Mouse (Mus musculus): ENCODE measurements around the gene Rora. TPM values are rescaled to one million over a fixed set of nuclear protein-coding genes. Genes with fewer than 3 reads are reported as not detected.

Gene Rora
- polyA plus RNA-seq, 1 experiment from 2014 or later = 3.8 TPM

DNA sequence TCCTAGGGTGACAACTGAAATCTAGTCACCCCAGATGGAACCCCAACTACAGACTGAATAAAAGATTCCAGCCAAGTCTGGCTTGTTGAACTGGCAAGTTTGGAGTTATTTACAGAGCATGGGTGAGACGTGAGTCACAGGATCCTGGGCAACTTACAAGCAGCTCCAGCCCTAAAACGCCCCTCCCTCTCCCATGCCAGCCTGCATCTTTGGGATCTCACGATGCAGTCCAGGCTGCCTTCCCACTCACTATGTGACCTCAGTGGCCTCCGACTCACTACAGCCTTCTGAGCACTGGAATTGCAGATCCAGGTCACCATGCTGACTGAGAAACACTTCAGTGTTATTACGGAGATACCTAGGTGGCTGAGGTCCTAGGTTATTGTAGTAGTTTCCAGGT, 129.0 kb downstream of the Rora start:
- no peak for DNase-seq (ENCODE audit: low spot score)
- WGBS = 81% methylated on average over 5 of the region's 5 CpGs
- no peaks in the 10 kb centered on the region for H3K27me3 ChIP-seq (ENCODE audit: low read depth, poor library complexity, severe bottlenecking)
- H3K36me3 ChIP-seq = no peaks in the 10 kb centered on the region
- H3K4me3 ChIP-seq = no peak overlapping the region
- no peaks in the 10 kb centered on the region for H3K9me3 ChIP-seq (replicated peaks)
- no peak overlapping the region for H3K27ac ChIP-seq
- H3K4me1 ChIP-seq = peaks cover 21% of the 10 kb centered on the region

DNA sequence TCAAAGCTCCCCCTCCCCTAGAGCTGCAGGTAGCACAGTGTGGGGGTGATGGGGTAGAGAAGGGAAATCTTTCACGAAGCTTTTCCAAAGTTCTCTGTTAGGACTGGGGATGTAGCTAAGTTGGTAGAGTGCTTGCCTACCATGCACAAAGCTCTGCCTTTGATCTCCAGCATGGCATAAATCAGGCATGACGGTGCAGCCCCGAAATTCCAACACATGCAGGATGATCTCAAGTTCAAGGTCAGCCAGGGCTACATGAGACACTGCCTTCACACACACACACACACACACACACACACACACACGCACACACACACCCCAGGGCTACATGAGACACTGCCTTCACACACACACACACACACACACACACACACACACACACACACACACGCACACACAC, 129.7 kb downstream of the Rora start:
- Histone ChIP-seq H3K4me3 (no peak overlapping the region), H3K4me1 (peaks cover 21% of the 10 kb centered on the region), H3K9me3 (replicated peaks) (no peaks in the 10 kb centered on the region), H3K36me3 (no peaks in the 10 kb centered on the region), H3K27ac (no peak overlapping the region), H3K27me3 (ENCODE audit: low read depth, poor library complexity, severe bottlenecking) (no peaks in the 10 kb centered on the region)
- 77% methylated on average over 5 of the region's 5 CpGs for WGBS
- no peak for DNase-seq (ENCODE audit: low spot score)

DNA sequence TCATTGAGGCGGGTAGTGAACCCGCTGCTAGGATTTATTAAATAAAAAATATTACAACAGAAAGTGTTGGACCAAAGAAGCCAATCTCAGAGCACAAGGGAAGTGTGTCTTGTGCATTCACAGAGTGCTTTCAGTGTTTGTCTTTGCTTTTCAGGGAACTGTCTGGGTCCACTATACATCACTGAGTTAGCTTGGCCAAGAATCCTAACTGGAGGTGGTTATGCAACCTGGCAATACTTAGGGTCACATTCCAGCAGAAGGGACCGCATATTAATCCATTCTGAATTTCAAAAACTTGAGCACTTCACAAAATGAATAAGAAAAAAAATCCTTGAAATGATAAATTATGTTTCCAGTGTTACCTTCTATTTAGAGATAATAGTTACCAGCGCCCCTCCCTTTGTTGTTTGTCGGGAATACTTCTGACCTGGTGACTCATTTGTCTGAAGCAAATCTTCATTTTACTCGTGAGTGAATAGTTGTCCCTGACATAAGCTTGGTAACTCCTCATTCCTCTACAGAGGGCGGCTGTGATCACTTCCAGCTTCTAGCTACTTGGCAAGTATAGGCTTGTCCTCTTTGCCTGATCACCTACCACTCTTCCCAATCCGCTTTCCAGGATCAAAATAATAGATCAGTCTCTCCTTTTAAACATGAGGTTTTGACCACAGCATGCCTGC, 133.2 kb downstream of the Rora start:
- H3K4me1 ChIP-seq = peaks cover 31% of the 10 kb centered on the region
- no peak overlapping the region for H3K4me3 ChIP-seq
- H3K27ac ChIP-seq = no peak overlapping the region
- no peak for DNase-seq (ENCODE audit: low spot score)
- H3K36me3 ChIP-seq = no peaks in the 10 kb centered on the region
- H3K9me3 ChIP-seq (replicated peaks) = no peaks in the 10 kb centered on the region
- WGBS = 81% methylated on average over 8 of the region's 8 CpGs
- no peaks in the 10 kb centered on the region for H3K27me3 ChIP-seq (ENCODE audit: low read depth, poor library complexity, severe bottlenecking)

- WGBS = 96% methylated on average over 2 of the region's 2 CpGs
Measured at GRCm38 (mm10) chr9:68787665-68788064, 134.1 kb downstream of the Rora start.

DNA sequence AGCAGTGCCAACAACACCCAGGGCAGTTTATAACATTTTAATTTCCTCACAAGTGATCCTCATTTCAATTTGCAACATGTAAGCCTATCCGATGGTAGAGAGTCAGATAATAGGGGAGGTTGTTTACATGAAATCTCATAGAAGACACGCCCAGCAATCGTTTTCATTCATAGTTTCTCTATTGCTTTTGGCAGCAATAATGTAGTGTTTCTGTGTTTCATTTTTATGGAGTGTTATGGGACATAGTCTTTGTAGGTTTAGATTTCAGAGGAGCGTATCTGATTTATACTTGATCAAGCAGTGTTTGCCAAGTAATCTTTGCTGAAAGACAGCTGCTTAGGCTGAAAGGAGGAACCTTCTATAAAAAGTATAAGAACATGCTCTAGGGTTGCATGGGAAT, 137.3 kb downstream of the Rora start:
- Histone ChIP-seq H3K4me1 (peaks cover 43% of the 10 kb centered on the region), H3K27me3 (ENCODE audit: low read depth, poor library complexity, severe bottlenecking) (peaks cover 7% of the 10 kb centered on the region; the same call in 1 of the 2 replicates), H3K4me3 (no peak overlapping the region), H3K36me3 (no peaks in the 10 kb centered on the region), H3K27ac (no peak overlapping the region), H3K9me3 (replicated peaks) (no peaks in the 10 kb centered on the region)
- no peak for DNase-seq (ENCODE audit: low spot score)
- 90% methylated on average over 4 of the region's 4 CpGs for WGBS

More at GRCm38 (mm10) chr9:68787665-68788064, 134.1 kb downstream of the Rora start:
- H3K27me3 ChIP-seq (ENCODE audit: low read depth, poor library complexity, severe bottlenecking) = no peaks in the 10 kb centered on the region
- no peak for DNase-seq (ENCODE audit: low spot score)
- no peak overlapping the region for H3K27ac ChIP-seq
- no peak overlapping the region for H3K4me3 ChIP-seq
- no peaks in the 10 kb centered on the region for H3K9me3 ChIP-seq (replicated peaks)
- no peaks in the 10 kb centered on the region for H3K36me3 ChIP-seq
- peaks cover 35% of the 10 kb centered on the region for H3K4me1 ChIP-seq

GRCm38 (mm10) chr9:68791982-68792540, 138.5 kb downstream of the Rora start:
- WGBS = 66% methylated on average over 16 of the region's 16 CpGs
- Histone ChIP-seq H3K4me1 (peaks cover 50% of the 10 kb centered on the region), H3K27me3 (ENCODE audit: low read depth, poor library complexity, severe bottlenecking) (peaks cover 7% of the 10 kb centered on the region; the same call in 1 of the 2 replicates), H3K36me3 (no peaks in the 10 kb centered on the region), H3K9me3 (replicated peaks) (no peaks in the 10 kb centered on the region), H3K4me3 (no peak overlapping the region), H3K27ac (peak overlapping the region; percentile 22)
- DNase-seq (ENCODE audit: low spot score) = peak; percentile 45

DNA sequence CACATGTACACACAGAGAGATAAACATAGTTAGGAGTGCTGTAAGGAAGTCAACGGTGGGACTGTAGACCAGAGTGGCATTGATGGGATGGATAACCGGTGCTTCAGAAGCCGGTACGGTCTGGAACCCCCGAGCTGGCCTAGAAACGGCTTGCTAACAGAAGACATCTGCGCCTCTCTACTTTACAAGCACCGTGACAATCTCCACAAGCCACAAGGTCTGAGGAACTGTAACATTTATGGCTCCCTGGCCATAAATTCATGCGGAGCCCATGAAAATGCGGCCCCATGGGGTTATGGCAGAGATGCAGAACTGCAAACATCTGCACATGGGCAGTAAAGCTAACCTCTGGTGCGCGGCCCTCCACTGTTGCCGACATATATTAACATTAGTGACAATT, 141.7 kb downstream of the Rora start:
- DNase-seq (ENCODE audit: low spot score) = peak; percentile 45
- peak overlapping the region; percentile 46; the same call in 1 of the 2 replicates for H3K27ac ChIP-seq
- no peaks in the 10 kb centered on the region for H3K9me3 ChIP-seq (replicated peaks)
- WGBS = 52% methylated on average over 13 of the region's 13 CpGs
- H3K27me3 ChIP-seq (ENCODE audit: low read depth, poor library complexity, severe bottlenecking) = peaks cover 7% of the 10 kb centered on the region; the same call in 1 of the 2 replicates
- no peaks in the 10 kb centered on the region for H3K36me3 ChIP-seq
- H3K4me3 ChIP-seq = no peak overlapping the region
- H3K4me1 ChIP-seq = peaks cover 55% of the 10 kb centered on the region

GRCm38 (mm10) chr9:68798221-68798620, 144.6 kb downstream of the Rora start:
- WGBS = 92% methylated on average over 4 of the region's 4 CpGs
- H3K4me1 ChIP-seq = peaks cover 33% of the 10 kb centered on the region
- H3K36me3 ChIP-seq = no peaks in the 10 kb centered on the region
- no peaks in the 10 kb centered on the region for H3K9me3 ChIP-seq (replicated peaks)
- no peak for DNase-seq (ENCODE audit: low spot score)
- H3K27ac ChIP-seq = no peak overlapping the region
- H3K4me3 ChIP-seq = no peak overlapping the region
- peaks cover 7% of the 10 kb centered on the region; the same call in 1 of the 2 replicates for H3K27me3 ChIP-seq (ENCODE audit: low read depth, poor library complexity, severe bottlenecking)

DNA sequence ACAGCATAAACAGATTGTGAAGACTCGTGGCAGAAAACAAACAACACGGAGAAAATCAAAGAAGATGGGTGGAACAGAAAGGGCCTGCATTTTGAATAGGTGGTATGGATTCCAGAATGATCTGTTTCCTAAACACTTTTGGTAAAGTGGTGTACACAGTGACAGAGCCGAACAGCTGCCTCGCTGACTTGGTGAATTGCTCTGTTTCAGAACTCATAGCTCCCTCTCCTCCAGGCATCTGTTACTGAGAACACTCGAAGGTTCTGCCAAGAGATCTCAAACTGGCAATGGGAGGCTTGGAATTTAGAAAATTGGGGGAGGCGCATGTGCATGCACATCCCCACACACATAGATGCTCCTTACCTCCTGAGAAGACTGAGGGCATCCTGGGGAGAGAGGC, 145.5 kb downstream of the Rora start:
- Histone ChIP-seq H3K4me1 (peaks cover 34% of the 10 kb centered on the region), H3K4me3 (no peak overlapping the region), H3K27ac (no peak overlapping the region), H3K9me3 (replicated peaks) (no peaks in the 10 kb centered on the region), H3K27me3 (ENCODE audit: low read depth, poor library complexity, severe bottlenecking) (no peaks in the 10 kb centered on the region), H3K36me3 (no peaks in the 10 kb centered on the region)
- DNase-seq (ENCODE audit: low spot score) = no peak
- WGBS = 91% methylated on average over 6 of the region's 6 CpGs

DNA sequence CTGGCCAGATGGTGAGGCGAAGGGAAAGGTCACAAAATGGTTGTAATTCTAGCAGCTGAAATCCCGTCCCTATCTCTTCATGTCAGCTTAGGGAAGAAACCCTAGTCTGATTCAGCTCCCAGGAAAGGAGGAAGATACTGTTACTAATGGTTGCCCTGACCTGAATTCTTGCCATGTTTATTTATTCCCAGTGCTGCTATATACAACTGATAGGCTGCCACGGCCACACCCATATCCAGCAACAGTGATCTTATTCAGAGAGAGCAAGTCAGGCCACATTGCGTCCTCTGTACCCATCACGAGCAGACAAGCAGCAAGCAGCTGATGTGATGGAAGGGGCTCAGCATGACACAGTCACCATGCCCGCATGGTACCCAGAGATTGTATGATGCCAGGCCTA, 150.6 kb downstream of the Rora start:
- WGBS = 37% methylated on average over 6 of the region's 6 CpGs
- no peaks in the 10 kb centered on the region for H3K36me3 ChIP-seq
- H3K27ac ChIP-seq = no peak overlapping the region
- H3K9me3 ChIP-seq (replicated peaks) = no peaks in the 10 kb centered on the region
- H3K4me3 ChIP-seq = no peak overlapping the region
- no peak for DNase-seq (ENCODE audit: low spot score)
- no peaks in the 10 kb centered on the region for H3K27me3 ChIP-seq (ENCODE audit: low read depth, poor library complexity, severe bottlenecking)
- H3K4me1 ChIP-seq = peaks cover 24% of the 10 kb centered on the region

DNA sequence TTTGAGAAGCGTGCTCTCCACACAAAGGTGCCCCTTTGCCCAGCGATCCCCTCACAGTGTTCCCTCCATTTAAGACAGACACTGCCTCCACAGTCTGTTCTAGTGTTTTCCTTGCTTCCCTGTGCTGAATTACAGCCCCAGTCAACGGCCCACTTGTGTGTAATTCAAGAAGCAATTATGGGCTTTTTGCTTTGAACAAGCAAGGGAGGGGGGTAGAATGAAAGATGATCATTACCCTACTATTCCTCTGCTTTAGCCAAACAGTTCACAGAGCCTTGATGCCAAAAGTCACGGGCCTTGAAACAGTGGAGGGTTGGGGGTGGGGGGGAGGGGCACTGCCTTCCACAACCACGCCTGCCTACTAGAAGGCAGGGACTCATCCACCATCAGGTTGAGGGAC, 152.2 kb downstream of the Rora start:
- Histone ChIP-seq H3K4me3 (no peak overlapping the region), H3K4me1 (peaks cover 31% of the 10 kb centered on the region), H3K27ac (peak overlapping the region; percentile 53; the same call in 1 of the 2 replicates), H3K27me3 (ENCODE audit: low read depth, poor library complexity, severe bottlenecking) (no peaks in the 10 kb centered on the region), H3K9me3 (replicated peaks) (no peaks in the 10 kb centered on the region), H3K36me3 (no peaks in the 10 kb centered on the region)
- no peak for DNase-seq (ENCODE audit: low spot score)
- 34% methylated on average over 5 of the region's 5 CpGs for WGBS

DNA sequence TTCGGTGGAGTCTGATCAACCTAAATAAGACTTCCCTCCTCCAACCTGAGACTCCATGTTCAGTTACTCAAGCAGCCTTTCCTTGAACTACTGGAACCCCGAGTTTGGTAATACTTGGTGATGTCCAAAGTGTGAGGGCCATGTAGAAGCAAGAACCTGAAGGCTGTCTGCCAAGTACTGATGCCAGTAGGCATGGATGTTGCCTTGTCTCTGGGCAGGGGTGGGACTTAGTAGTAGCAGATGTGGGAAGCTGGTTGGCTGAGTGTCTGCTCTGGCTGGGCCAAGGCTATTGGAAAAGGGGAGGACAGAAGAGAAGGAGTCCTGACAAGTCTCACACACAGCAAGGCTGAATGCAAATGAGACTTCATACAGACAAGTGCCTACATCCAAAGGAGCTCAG, 154.1 kb downstream of the Rora start:
- no peak overlapping the region for H3K4me3 ChIP-seq
- H3K4me1 ChIP-seq = peaks cover 41% of the 10 kb centered on the region
- H3K9me3 ChIP-seq (replicated peaks) = no peaks in the 10 kb centered on the region
- no peak overlapping the region for H3K27ac ChIP-seq
- H3K27me3 ChIP-seq (ENCODE audit: low read depth, poor library complexity, severe bottlenecking) = no peaks in the 10 kb centered on the region
- H3K36me3 ChIP-seq = no peaks in the 10 kb centered on the region
- no peak for DNase-seq (ENCODE audit: low spot score)
- 94% methylated on average over 2 of the region's 2 CpGs for WGBS

- H3K4me1 ChIP-seq = peaks cover 50% of the 10 kb centered on the region
- H3K36me3 ChIP-seq = no peaks in the 10 kb centered on the region
- H3K27me3 ChIP-seq (ENCODE audit: low read depth, poor library complexity, severe bottlenecking) = no peaks in the 10 kb centered on the region
- no peak for DNase-seq (ENCODE audit: low spot score)
- H3K9me3 ChIP-seq (replicated peaks) = no peaks in the 10 kb centered on the region
- no peak overlapping the region for H3K27ac ChIP-seq
- no peak overlapping the region for H3K4me3 ChIP-seq
- WGBS = 73% methylated on average over 5 of the region's 5 CpGs
Measured at GRCm38 (mm10) chr9:68809536-68809935, 155.9 kb downstream of the Rora start.
